Mouse (Mus musculus): ENCODE measurements around the gene Arhgap32.

DNA sequence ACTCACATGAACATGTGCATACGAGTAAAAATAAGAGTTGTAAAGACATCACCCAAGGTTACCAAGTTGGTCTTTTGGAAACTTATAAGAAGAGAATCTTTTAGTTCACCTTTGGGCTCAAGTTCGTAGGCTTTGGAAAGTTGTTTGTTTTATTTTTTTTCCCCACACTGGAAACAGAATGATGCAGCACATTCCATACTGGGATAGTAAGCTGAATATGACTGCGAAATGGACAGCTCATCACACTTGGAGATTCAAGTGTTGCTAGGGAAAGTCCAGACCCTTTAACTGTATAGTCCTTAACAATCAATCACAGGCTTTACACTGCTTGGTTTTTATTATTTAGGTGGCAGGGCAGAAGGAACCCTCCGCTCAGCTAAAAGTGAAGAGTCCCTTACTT lies 137.8 kb downstream of the Arhgap32 start:
- no peak for TF ChIP-seq CTCF (IDR thresholded peaks at IDR 0.05; ENCODE audit: borderline replicate concordance, extremely low read depth, insufficient read depth, insufficient read length)
- TF ChIP-seq POLR2A (IDR thresholded peaks at IDR 0.05; ENCODE audit: borderline replicate concordance, extremely low read depth, insufficient read depth, insufficient read length, poor library complexity, severe bottlenecking), result no peak
